Mouse (Mus musculus): ENCODE results near the gene Sidt1. TPM values are rescaled to one million over a fixed set of nuclear protein-coding genes. Genes with fewer than 3 reads are reported as not detected.

Gene Sidt1
- polyA plus RNA-seq, 1 experiment from 2014 or later: 0.05 TPM

Other genes starting within 250 kb of the Sidt1 start
- 43.3 and 55.5 TPM in 2 replicates for gene Atp6v1a, start 193.5 kb downstream of the Sidt1 start, polyA plus RNA-seq (2016; fragmentation: Nextera tagmentation; extraction: Ambion mirVana)
- gene Naa50, start 193.4 kb downstream of the Sidt1 start, polyA plus RNA-seq (2016; fragmentation: Nextera tagmentation; extraction: Ambion mirVana): 129 and 143 TPM in 2 replicates
- 1.7 and 2.3 TPM in 2 replicates for gene Usf3, start 159.9 kb downstream of the Sidt1 start, polyA plus RNA-seq (2016; fragmentation: Nextera tagmentation; extraction: Ambion mirVana)
- 34.1 and 35.8 TPM in 2 replicates for gene Spice1, start 13.9 kb upstream of the Sidt1 start, polyA plus RNA-seq (2016; fragmentation: Nextera tagmentation; extraction: Ambion mirVana)
- gene Cfap44, start 61.6 kb upstream of the Sidt1 start, polyA plus RNA-seq (2016; fragmentation: Nextera tagmentation; extraction: Ambion mirVana): 0.84 and 1.0 TPM in 2 replicates
- gene Boc, start 225.7 kb upstream of the Sidt1 start, polyA plus RNA-seq (2016; fragmentation: Nextera tagmentation; extraction: Ambion mirVana): 30.8 and 37.1 TPM in 2 replicates

Data from midbrain, embryonic 10.5 days (tissue).